Mouse (Mus musculus): Measurements from ENCODE around the gene Ndst2.

Ndst2 gene

GRCm38 (mm10) chr14:20700362-20700761, 34.0 kb downstream of the Ndst2 start:
- DNase-seq (ENCODE audit: low spot score) = no peak

GRCm38 (mm10) chr14:20698515-20698914, 35.8 kb downstream of the Ndst2 start:
- DNase-seq (ENCODE audit: low spot score) = no peak

- DNase-seq (ENCODE audit: low spot score) = peak; percentile 69
Measured at GRCm38 (mm10) chr14:20696986-20697385, 37.4 kb downstream of the Ndst2 start.

GRCm38 (mm10) chr14:20695761-20696520, 38.4 kb downstream of the Ndst2 start:
- DNase-seq (ENCODE audit: low spot score) = peak; percentile 12

- DNase-seq (ENCODE audit: low spot score) = peak; percentile 92
Measured at GRCm38 (mm10) chr14:20694884-20695760, 39.2 kb downstream of the Ndst2 start, which contains the start of gene Fut11. Gene Fut11, plus strand, starts transcription at chr14:20694968.

GRCm38 (mm10) chr14:20694185-20694883, 40.0 kb downstream of the Ndst2 start:
- no peak for DNase-seq (ENCODE audit: low spot score)

- no peak for DNase-seq (ENCODE audit: low spot score)
Measured at GRCm38 (mm10) chr14:20693589-20694101, 40.7 kb downstream of the Ndst2 start.

- DNase-seq (ENCODE audit: low spot score) = no peak
Measured at GRCm38 (mm10) chr14:20691772-20692171, 42.6 kb downstream of the Ndst2 start.

GRCm38 (mm10) chr14:20689009-20689408, 45.4 kb downstream of the Ndst2 start:
- no peak for DNase-seq (ENCODE audit: low spot score)

GRCm38 (mm10) chr14:20686576-20686975, 47.8 kb downstream of the Ndst2 start:
- DNase-seq (ENCODE audit: low spot score) = no peak

GRCm38 (mm10) chr14:20682498-20682897, 51.9 kb downstream of the Ndst2 start:
- no peak for DNase-seq (ENCODE audit: low spot score)

- no peak for DNase-seq (ENCODE audit: low spot score)
Measured at GRCm38 (mm10) chr14:20681742-20682141, 52.6 kb downstream of the Ndst2 start.

- DNase-seq (ENCODE audit: low spot score) = no peak
Measured at GRCm38 (mm10) chr14:20677906-20678305, 56.5 kb downstream of the Ndst2 start.

GRCm38 (mm10) chr14:20674064-20674833, 60.1 kb downstream of the Ndst2 start, which contains the start of gene Sec24c:
Gene Sec24c, plus strand, starts transcription at chr14:20674308.
- DNase-seq (ENCODE audit: low spot score) = peak; percentile 100

- no peak for DNase-seq (ENCODE audit: low spot score)
Measured at GRCm38 (mm10) chr14:20673735-20674063, 60.7 kb downstream of the Ndst2 start.
